Mouse (Mus musculus): ENCODE measurements around the gene Vstm4.

DNA sequence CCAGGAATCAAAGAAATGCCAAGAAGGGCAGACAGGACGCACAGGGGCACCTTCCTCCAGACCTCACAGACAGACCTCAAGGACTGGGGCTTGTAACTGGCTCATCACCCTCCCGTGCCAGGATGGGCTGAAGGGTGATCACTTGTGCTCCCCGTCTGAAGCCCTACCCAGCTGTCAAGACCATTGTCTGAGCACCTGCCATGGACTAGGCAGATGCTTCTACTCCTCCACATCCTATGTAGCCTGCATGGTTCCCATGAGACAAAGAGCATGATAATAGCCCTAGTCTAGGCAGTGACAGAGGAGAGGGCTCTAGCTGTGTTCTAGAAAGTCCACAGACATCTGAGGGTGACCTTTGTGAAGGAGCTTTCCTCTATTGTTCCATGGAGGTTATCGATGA, 38.3 kb downstream of the Vstm4 start:
- TF ChIP-seq CTCF (IDR thresholded peaks at IDR 0.05; ENCODE audit: low read depth): no peak
- no peak for TF ChIP-seq EP300 (optimal IDR thresholded peaks at IDR 0.05)

Data from stomach, postnatal 0 days (tissue).